Mouse (Mus musculus) adrenal gland, adult 8-10 months (tissue): ENCODE results near the gene Ccdc163. TPM values are rescaled to one million over a fixed set of nuclear protein-coding genes. Genes with fewer than 3 reads are reported as not detected.

Source experiments
- DNase-seq: peaks from one replicate; pipeline ENCODE4 v3.0.0; 2022
- total RNA-seq, 4 experiments: library from RNA; stranded (reverse); gene quantifications; 2 replicates each; pipeline ENCODE4 v1.2.4; 2022

Gene Ccdc163
- total RNA-seq, 4 experiments from 2014 or later: 17.2 to 34.6 (median 20.9) TPM

- DNase-seq: no peak
These were observed 643 bp upstream of the Ccdc163 start for GRCm38 (mm10) chr4:116707666-116708065.

DNA sequence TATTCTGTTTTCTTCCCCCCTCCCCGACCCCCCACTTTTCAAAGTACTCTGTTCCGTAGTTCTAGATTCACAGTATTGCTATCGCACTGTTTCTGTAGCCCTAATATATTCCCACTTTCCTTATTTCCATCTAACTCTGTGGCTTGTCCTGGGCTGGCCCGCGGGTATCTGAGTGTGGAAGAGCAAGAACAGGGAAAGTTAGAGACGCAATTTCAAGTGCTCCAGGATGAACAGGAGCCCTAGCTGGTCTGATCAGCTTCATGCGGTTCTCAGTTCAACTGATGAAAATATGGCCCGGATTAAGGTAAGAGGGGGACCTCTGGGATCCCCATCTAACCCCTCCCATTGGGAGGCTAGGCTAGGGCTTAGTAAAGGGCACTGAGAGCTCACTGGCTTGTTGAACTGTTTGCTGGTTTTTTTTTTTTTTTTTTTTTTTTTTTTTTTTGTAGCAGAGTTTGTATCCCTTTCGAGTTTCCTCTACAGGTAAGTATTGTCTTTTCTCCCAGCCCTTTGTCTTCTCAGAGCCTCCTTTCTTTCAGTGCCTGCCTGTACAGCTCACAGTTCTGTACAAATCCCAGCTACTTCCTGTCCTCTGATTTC lies 582 bp downstream of the Ccdc163 start:
- no peak for DNase-seq

- no peak for DNase-seq
These were observed 1.8 kb downstream of the Ccdc163 start for GRCm38 (mm10) chr4:116710154-116710553.

- no peak for DNase-seq
These were observed 4.2 kb downstream of the Ccdc163 start for GRCm38 (mm10) chr4:116712536-116712935.

DNA sequence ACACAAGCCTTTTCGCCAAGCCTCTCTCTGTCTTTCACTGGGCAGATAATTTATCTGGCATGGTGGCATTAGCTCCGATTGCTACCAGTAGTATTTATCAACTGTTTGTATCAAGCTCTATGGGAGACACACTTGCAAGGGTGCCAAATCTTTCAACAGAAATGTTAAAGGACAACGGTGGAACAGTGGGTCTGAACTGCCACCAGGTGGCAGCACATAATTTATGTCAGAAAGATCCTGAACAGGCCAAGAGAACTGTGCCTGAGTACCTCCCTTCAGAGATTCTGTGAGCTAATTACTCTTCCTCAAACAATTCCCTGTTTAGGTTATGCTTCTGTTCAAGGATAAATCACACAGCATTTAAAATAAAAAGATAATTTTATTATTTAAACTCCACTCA lies 11.1 kb downstream of the Ccdc163 start:
- peak; percentile 52 for DNase-seq

DNA sequence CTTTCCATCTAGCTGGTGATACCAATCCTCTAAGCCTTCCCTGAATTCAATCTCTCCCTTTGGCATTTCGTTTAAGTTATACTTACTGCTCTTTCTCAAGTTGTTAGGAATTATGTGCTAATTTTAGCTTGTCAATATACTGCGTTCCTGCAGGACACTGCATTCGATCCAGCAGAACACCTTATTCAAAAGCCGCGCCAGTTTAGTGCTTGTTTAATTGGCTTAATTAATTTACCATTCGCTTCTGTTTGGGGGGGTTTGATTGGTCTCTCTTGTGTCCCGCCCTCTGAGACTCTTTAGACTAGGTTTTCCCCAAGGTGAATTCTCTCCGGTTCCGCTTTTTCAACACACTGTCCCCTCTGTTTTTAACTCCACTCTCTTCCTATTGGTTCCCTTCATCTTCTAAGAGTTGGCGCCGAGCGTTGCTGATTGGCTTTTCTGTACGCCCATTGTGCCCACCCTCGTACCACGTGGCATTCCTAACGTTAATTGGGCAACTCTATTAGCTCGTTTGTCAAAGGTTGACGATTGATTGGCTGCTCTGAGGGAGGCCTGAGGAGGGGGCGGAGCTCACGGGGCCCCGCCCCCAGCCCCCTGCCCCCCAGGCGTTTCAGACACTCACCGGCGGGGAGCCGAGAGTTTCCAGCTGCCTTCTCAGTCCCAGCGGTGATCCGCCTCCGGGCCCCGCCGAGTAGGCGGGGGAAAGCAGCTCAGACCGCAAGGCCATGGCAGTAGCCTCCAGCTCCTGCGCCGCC lies 12.2 kb downstream of the Ccdc163 start, which contains the start of gene Tesk2:
Gene Tesk2 (plus strand): TSS at position 606 of the 755 bp plus-strand sequence.
- DNase-seq: peak; percentile 94

DNA sequence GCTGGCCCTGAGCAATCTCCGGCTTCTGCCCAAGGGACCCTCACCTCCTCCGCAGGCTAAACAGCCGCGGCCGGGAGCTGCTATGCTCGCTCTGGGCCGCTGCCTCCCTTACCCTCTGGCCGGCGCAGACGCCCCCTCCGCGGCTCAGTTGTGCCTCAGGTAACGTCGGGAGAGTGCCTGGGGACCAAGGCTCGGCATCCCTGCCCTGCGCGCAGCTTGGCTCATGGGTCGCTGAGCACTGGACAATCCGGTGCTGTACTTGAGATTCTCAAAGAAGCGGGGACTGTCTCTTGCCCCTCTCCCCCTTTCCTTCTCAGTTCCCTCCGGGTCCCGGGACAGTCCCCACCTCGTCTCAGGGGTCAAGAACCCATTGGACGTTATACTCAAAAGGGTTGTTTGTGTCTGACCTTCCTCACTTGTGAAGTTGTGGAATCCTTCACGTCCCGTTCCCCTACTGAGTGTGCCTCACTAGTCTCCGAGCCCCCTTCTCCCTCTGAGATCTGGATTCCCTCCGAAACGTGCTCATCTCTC lies 12.9 kb downstream of the Ccdc163 start:
- no peak for DNase-seq

- no peak for DNase-seq
These were observed 13.9 kb downstream of the Ccdc163 start for GRCm38 (mm10) chr4:116722230-116722629.

- DNase-seq: no peak
These were observed 17.1 kb downstream of the Ccdc163 start for GRCm38 (mm10) chr4:116725444-116725843.

DNA sequence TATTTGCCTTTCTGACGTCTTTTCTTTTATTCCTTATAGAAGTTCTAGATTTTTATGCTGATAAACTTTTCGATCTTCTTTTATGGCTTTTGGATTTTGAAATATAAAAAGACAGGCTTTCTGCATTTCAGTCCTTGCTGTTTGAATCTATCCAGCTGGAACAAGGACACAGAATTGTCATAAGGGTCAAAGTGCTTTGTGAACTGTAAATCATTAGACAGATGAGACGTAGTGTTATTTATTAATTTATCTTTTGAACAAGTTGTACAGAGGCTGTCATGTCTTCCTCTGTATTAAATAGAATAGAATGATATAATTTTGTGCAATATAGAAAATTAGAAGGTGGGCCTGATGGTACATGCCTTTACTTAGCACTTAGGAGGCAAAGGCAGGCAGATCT lies 19.1 kb downstream of the Ccdc163 start:
- DNase-seq: no peak

- no peak for DNase-seq
These were observed 21.2 kb downstream of the Ccdc163 start for GRCm38 (mm10) chr4:116729532-116729931.

GRCm38 (mm10) chr4:116731077-116731476 lies 22.8 kb downstream of the Ccdc163 start:
- DNase-seq: no peak

GRCm38 (mm10) chr4:116732355-116732754 lies 24.0 kb downstream of the Ccdc163 start:
- no peak for DNase-seq

DNA sequence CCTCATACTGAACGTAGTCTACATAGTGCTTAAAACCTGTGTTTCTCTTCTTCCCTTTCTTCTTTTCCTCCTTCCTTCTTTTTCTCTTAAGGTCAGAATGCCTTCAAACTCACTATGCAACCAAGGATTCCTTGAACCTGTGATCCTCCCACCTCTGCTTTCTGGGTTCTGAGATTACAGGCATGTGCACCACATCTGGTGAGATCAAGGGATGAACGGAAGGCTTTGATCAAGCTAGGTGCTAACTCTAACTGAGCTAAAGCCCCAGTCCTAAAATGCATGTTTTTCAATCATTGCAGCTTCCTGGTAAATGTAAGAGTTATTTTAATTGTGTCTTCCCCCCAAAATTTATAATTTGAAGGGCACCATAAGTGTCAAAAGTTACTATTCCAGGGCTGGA lies 26.7 kb downstream of the Ccdc163 start:
- DNase-seq: no peak

DNA sequence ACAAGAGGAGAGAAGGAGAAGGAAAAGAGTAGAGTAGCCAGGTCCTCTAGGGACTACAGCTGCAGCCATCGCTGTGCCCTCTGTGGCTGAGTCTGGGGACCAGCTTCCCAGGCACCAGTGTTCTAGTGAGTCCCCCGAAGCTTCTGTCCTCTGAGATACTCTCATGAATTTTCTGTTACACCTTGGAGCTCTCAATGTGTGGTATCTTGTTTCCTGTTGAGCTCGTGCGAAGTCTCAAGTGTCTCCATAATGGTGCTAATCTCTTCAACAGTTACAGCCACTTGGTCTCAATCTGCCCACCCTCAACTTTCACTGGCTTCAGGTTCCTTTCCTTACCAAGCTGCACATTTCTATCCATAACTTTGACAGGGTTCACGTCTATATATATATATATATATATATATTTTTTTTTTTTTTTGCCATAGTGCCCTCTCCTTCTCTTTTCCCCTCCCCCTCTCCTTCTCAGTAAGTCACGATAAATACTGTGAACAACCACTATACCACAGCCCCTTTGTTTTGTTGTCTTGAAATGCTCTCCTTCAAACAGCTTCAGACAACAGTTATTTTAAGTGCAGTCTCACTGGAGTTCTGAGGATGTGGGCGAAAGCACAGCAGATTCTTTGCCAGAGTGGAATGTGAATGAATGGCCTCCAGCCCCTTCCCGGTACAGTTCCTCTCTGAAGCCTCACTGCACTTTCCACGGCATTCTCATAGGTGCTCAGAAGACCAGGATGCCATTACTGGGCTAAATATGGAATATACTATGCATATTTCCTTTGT lies 30.9 kb downstream of the Ccdc163 start:
- no peak for DNase-seq

- DNase-seq: peak; percentile 8
These were observed 41.4 kb downstream of the Ccdc163 start for GRCm38 (mm10) chr4:116749750-116750149.

DNA sequence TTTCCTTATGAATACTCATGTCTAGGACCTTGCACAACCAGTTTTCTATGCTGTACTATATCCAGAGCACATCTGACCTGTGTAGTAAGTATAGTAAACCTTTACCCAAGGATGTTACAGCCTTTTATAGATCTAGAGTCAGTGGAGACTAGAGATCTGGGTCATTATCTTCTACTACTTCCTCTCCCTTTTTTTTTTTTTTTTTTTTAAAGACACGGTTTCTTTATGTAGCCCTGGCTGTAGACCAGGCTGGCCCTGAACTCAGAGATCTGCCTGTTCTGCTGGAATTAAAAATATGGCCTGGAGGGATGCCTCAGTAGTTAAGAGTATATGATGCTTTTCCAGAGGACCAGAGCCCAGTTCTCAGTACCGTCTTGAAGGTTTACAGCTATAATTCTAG lies 53.6 kb downstream of the Ccdc163 start:
- DNase-seq: no peak

- DNase-seq: no peak
These were observed 55.7 kb downstream of the Ccdc163 start for GRCm38 (mm10) chr4:116764001-116764400.

- DNase-seq: no peak
These were observed 60.2 kb downstream of the Ccdc163 start for GRCm38 (mm10) chr4:116768510-116768909.

- no peak for DNase-seq
These were observed 60.8 kb downstream of the Ccdc163 start for GRCm38 (mm10) chr4:116769060-116769459.

DNA sequence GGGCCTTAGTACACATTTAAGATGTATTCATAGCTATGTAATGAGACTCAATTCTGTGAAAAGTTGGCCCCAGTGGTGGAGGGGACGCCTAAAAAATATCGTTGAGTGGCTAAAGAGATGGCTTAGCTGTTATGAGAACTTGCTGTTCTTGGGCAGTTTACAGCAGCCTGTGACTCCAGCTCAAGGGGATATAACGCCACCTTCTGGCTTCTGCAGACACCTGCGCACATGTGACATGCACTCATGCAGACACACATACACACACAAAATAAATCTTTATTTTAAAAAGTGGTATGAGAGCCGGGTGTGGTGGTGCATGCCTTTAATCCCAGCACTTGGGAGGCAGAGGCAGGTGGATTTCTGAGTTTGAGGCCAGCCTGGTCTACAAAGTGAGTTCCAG lies 68.1 kb downstream of the Ccdc163 start:
- DNase-seq: no peak

GRCm38 (mm10) chr4:116777079-116777478 lies 68.8 kb downstream of the Ccdc163 start:
- DNase-seq: no peak

- no peak for DNase-seq
These were observed 72.2 kb downstream of the Ccdc163 start for GRCm38 (mm10) chr4:116780541-116780940.
